Mouse (Mus musculus): ENCODE measurements around the gene Ceacam2.
"Not testable (repeated sequence)": the region's sequence is repeated elsewhere in the genome, so short reads cannot be mapped to it uniquely, and the experiment has no call there.

Gene Ceacam2

DNA sequence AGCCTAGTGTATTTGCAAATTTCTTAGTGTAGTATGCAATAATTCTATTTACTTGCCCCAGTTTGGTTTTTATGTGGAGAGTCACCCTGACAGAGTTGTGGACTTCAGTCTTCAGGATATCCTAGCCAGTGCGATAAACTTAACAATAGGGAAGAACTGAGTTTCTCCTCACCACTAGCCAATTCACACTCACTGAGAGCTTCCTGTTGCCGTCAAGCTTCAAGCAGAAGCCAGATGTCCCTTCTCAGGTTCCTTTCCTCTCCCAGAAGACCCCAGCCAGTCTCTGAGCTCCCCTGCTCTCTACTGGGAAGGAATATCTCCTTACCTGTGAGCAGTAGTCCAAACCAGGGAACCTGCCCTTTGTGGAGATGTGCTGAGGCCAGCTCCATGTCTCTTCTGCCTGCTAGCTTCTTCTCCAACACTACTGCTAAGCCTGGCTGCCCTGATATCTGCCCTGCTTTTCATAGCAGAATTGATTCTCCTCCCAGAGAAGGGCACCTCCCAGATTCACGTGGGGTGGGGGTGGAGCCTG, at the start of gene Ceacam2:
Gene Ceacam2 (minus strand): TSS at position 482 of the 532 bp plus-strand sequence.
- not testable (repeated sequence) for DNase-seq

DNA sequence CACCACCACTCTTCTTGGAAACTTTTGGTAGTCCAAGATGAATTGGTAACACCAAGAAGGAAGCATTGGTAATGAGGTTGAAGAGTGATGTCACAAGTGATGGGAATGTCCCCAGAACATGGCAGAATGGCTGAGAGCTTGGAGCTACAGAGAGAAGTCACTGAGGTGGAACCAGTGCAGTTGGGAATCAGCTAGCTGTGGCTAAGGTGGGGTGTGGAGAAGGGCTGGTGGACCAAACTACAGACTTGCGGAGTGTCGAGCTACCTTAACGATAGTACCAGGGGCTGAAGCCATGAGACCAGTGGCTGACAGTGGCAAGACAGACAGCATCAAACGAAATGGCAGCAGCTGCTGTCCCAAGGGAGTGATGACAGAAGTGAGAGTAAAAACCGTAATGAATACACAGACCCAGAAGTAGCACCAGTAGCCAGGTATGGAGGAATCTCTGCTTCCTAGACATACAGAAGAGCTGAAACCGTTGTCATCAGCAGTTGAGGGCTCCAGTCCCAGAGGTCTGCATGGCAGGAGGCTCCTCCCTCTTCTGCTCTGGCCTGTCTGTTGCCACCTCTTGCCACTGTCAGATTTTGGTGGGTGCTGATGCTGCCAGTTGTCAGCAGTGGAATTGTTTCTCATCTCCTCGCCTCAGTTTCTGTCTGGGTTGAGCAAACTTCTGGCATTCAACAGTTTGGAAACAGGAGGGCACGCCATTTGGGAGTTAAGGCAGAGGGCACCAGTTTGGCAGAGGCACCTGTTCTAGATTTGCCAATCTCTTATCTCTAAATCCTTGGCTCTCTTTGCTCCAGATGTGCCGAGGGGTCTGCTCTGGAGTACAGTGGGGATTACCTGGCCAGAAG, 45.9 kb upstream of the Ceacam2 start:
- DNase-seq = no peak

DNA sequence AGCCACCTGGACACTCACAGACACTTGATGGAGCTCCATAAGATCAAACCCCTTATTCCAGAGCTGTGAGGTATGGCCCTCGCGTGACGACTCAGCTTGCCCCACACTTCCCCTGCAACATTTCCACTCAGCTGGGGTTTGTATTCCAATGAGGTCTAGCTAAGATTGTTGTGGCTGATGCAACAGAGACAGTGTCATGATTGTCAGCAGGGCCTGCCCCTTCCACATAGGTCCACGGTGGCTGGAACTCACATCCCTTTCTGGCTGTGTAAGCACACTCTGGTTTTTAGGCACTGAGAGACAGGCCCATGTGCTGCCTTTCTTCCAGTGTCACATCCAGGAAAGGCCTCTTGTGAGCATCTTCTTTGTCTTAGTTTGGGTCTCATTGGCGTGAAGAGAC, 45.0 kb upstream of the Ceacam2 start:
- no peak for DNase-seq

DNA sequence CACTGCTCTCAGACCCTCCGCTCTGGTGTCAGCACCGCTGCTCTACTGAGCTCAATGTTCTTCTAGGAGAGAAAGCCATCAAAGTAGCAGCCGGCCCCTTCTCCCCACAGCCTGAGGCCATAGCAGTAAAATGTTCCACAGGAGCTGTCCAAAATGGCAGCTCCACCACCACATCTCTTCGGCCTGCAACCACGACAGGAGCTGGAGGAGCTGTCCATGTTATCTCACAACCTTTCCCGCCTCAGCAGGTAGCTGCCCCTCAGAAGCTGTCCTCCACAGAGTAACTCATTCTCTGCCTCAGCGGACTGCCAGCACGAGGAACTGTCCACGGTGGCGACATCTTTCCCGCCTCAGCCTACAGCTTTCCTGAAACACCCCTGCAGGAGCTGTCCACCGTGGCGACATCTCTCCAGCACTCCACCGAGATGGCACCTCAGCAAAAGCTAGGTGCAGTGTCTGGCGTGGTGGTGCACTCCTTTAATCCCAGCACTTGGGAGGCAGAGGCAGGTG, 42.7 kb upstream of the Ceacam2 start:
- DNase-seq = no peak

DNA sequence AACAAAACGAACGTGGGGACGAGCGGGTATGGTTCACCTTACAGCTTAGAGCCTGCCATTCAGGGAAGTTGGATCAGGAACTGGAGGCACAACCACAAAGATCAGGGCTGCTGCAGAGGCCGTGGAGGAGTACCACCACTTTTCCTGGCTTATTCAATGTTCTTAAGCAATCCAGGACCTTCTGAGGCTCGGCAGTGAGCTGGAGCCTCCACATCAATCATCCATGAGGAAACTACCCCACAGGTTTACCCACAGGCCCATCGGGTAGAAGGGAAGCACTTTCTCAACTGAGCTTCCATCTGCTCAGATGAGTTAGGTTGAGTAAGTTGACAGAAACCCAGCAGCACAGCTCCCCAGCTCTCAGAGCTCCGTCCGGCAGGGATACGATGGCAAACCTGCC, 39.8 kb upstream of the Ceacam2 start:
- no peak for DNase-seq

DNA sequence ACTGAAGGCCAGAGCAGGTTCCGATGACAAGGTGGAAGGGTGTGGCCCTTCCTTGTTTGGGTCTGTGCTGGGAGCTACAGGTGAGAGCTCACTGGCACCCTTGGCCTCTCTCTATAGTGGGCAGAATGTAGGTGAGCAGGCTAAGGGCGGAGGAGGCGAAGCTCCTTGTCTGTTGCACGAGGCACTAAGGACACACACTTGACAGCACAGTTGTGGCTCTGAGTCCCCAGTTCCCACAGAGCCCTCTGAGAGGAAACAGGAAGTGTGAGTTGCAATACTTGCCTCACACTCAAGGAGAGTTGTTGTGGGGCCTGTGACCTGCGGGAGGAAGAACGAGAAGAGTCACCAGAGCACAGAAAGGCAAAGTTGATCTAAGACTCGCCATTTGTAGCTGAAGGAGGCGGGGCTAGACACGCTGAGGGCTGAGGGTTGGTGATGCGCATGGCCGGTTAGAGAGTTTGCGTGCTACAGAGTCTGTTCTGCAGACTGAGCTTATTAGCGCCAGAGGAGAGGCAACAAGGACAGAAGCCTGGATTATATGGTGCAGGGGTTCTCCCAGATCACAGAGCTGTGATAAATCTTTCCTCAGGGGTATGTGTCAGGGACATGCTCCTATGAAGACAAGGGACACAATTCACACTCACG, 37.3 kb upstream of the Ceacam2 start:
- not testable (repeated sequence) for DNase-seq

DNA sequence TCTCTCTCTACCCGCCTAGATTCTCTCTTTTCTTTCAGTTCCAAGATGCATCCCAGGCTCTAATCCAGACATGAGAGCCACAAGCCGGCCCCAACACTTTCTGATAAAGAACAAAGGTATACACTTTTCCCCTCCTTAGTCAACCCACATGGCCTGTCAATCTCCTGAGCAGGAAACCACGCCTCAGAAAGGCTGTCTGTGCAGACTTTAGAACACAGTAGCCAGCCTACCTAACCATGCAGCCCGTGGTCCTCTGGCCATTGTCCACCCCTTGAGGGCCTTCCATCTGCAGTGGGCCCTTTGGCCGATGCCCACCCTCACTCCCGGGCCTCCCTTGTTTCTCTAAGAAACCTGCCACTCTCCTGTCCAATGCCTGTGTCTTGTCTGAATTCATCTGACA, 36.7 kb upstream of the Ceacam2 start:
- DNase-seq = not testable (repeated sequence)

DNA sequence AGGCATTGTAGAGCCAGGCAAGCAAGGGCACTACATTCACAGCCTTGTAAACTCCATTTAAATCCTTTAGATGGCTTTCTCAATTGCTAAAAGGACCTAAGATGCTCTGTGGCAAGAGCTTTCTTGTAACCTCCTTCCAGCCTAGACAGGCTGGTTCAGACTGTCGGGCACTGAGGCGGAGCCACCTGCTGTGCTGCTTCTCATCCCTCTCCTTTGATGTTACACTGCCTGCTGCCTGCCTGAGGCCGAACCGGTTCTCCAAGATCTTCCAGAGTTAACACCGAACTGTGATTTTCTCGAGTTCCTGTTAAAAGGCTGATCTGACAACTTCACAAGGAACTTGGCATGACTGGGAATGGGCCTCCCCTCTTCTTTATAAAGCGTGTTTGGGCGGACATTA, 36.2 kb upstream of the Ceacam2 start:
- no peak for DNase-seq

DNA sequence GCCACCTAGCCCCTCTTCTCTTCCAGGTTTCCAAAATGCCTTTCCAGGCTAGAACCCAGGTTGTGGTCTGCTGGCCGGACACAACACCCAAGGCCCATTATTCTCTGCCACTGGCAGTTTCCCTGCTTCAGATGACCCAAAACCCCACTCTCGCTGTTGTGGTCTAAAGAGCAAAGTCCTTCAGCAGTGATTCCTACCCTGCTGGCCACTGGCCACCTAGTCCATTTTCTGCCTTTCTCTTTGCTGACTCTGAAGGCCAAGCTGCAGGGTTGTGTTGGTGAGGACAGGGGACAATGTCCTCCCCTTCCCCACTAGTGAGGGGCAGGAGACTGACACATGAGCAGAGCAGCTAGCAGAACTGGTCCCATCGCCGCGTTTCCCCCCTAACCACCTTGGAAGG, 35.4 kb upstream of the Ceacam2 start:
- DNase-seq = no peak

DNA sequence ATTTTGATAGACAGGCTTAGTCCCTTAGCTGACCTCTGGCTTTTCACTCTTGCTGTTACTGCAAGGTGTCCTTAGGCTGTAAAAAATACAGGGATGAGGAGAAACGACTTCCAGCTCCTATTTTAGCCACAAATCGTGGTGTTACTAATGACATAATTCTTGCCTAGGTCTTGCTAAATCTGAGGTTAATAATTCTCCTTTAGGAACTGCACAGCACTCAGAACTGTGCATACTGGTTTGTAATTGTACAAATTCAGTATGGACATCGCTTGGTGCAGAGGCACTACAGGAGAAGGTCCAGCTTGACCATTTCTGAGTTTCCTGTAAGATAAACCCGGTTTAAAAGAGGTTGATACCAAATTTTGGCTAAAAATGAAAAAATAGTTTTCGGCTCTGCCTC, 34.1 kb upstream of the Ceacam2 start:
- DNase-seq = not testable (repeated sequence)

DNA sequence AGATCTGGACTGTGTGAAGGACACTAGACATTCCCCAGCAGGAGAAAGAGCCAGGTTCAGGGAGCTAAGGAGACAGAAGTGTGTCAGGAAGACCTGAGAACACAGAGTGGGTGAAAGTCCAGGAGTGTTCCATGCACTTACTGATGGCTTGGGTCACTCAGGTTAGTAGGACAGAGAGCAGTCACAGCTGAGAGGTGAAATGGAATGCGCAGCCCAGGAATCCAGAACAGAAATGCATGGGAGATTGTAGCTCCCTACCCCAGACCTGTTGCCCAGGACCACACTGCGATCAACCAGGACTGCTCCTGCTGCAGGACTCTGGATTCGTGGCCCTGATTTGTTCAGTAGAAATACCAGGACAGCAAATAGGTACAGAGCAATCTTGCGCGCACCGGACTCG, 29.1 kb upstream of the Ceacam2 start:
- no peak for DNase-seq

DNA sequence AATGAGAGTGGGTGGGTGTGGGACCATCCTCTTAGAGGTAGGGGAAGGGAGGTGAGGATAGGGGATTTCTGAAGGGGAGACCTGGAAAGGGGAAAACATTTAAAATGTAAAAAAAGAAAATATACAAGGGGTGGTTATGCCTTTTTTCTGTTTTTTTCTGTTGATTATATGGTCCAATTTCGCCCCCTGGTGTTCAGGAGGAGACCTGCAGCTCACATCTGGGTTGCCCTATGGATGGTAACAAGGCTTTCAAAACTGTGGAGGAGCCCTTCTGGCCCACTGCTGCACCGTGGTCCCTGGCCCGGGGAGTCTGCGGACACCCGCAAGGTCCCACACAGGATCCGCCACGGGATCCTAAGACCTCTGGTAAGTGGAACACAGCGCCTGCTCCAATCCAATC, 1.8 kb upstream of the Ceacam2 start:
- DNase-seq = not testable (repeated sequence)

DNA sequence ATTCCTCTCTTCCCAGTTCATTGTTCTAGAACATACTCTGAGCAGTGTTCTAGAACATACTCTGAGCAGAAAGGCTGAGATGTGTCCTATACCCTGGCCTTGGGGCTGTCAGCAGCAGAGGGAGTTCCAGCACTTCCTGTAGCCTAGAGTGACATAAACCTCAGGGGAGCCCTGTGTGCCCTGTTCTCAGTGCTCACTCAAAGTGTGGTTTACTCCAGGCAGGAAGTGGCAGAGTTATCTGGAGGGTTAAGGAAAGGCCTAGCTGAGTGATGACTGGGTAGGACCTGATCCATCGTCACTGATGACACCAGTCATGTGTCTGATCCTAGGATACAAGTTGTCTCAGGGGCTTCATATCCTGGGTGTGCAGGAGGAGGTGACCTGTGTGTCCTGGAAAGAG, 297 bp upstream of the Ceacam2 start:
- not testable (repeated sequence) for DNase-seq

DNA sequence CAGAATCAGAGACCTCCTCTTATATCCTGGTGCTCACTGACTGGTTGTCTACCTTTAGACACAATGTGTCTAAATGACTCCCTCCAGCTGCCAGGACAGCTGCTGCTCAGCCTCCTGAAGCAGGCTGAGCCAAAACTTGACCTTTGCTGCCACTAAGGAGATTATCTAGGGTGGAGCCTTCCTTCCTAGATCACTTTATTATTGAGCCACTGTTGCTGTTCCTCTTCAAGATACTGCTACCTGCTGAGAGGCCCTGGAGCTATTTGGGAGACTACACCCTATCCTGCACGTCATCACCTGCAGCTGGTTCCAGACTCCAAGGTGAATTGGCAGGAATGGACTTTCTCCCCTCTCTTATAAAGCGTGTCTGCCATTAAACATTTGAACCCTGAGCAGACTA, 8.8 kb downstream of the Ceacam2 start:
- DNase-seq = no peak

DNA sequence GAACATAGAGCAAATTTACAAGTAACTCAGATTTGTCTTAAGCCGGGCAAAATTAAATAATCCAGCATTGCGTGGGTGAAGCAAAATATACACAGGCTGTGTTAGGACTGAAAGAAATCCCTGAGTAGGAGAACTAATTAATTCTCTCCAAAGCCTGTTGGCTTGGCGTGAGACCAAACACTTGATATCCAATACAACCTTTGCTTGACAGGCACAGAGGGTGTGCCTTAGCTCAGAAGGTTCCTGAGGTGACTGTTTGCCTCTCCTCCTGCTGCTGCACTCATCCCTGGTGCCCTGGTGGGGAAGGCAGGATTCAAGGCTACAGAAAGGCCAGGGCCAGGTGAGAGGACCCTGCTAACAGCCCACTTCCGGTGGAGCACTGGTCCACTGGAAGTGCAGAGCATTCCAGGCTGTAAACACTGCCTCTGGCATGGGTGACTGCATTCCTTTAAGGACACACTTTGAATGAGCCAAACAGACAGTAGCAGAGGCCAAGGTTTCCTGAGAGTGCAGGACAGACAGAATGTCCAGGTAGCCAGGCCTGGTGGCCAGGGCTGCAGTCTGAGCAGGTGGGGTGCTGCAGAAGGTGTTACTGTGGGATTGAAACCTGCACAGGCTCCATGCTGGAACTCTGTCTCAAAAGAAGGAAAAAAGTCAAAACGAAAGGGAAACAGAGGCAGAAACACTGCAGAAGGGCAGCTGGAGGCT, 23.4 kb downstream of the Ceacam2 start:
- DNase-seq = not testable (repeated sequence)

DNA sequence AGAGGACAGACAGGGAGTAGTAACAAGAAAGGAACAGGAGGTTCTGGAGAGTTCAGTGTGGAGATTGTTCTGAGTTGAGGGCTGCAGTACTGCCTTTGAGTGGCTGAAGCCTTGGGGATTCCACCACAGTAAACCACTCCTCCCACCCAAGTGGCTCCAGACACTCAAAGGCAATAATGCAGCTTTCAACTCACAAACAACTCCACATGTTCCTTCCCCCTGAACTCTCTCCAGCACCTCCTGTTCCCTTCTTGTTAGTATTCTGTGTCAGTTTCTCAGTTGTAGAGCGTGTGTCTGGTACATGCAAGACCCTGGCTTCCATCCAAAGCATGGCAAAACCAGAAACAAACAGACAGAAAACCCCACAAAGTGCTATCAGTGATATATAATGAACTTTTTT, 24.0 kb downstream of the Ceacam2 start:
- DNase-seq = not testable (repeated sequence)

DNA sequence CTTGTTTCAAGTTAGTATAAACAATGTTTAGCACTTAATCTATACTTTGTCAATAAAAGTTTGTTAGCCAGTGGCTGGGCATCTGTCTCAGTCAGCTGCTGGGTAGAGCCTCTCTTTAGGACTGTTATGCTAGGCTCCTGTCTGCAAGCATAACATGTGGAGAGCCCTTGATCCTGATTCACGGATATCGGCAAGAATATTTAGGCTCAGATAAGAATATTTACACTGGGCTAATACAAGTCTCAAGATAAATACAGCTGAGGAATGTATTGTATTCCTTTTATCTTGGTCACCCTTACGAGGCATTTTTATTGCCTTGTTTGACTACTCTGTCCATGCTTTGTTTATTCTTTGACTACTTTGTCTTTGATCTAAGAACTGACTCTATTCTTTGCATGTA, 29.7 kb downstream of the Ceacam2 start:
- no peak for DNase-seq

DNA sequence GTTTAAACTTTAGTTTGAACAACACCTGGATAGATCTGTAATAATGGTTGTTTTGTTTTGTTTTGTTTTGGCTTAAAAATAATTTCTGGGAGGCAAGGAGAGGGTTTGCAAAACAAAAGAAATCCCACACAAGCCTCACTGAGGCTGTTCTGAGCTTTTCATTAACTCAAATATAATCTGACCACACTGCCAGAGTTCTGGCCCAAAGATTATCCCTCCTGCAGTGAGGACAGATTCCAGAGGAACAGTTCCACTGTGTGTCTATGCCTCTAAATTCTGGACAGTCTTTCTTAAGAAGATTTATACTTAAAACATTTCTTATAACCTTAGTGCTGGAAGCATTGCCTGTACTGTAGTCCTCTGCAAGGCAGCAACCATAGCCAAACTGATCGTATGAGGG, 45.0 kb downstream of the Ceacam2 start:
- no peak for DNase-seq

DNA sequence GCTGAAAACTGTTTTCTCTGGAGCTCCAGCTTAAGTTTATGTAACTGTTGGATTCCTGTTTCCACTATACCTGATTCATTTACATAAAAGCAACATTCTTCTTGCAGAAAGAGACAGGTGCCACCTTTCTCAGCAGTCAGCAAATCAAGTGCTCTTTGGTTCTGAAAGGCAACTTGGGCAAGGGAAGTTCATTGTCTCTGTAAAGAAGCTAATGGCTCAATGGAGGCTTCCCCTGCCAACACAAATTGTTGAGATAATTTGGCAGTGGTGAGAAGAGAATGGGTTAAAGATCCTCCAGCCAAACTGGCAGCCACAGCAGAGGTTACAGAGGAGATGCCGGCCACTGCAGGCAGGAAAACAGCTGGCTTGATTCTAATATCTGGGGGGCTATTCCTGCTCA, 49.0 kb downstream of the Ceacam2 start:
- DNase-seq = not testable (repeated sequence)

DNA sequence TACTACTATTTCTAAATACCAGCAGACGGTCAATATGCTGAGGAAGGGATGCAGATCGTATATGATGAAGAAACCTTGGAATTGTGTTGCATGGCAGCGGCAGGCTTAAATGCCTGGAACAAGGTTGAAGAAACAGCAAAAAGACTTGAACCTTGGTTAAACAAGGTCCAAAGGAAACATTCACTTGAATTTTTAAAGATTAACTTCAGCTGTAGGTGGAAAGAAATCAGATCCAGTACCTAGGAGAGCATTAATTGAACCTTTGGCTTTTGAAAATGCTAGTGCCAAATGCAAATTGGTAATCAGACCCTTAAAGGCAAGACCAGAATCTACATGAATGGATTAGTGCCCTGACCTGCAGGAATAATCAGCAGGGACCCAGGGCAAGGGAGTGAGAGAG, 50.3 kb downstream of the Ceacam2 start:
- DNase-seq = not testable (repeated sequence)

DNA sequence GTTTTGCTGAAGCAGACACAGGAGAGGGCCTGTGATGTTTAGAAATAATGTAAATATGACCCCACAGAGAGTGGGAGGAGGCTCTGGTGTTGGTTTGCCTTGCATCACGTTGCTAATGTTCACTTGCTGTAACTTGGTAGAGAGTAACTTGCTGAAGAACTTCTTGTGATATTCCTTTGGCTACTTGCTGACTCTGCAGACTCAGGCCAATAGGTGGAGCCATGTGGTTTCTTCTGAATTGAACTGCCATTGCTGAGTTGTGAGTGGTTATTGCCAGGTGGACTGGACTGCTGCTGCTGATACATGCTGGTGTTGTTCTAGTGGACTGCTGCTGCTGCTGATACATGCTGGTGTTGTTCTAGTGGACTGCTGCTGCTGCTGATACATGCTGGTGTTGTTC, 53.5 kb downstream of the Ceacam2 start:
- no peak for DNase-seq

DNA sequence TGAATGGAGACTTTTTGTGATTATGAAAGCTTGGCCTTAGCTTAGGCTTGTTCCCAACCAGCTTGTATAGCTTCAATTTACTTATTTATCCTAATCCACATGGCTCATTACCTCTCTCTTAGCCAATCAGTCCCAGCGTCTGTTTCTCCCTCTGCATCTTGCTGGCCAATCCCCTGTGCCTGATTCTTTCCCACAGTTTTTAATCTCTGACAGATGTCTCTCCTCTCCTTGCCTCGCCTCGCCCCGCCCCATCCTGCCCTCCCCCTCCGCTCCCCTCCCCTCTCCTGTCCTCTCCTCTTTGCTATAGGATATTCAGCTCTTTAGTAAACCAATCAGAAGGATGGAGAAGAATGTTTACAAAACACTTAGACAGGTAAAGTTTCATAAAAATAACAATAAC, 54.6 kb downstream of the Ceacam2 start:
- DNase-seq = no peak

DNA sequence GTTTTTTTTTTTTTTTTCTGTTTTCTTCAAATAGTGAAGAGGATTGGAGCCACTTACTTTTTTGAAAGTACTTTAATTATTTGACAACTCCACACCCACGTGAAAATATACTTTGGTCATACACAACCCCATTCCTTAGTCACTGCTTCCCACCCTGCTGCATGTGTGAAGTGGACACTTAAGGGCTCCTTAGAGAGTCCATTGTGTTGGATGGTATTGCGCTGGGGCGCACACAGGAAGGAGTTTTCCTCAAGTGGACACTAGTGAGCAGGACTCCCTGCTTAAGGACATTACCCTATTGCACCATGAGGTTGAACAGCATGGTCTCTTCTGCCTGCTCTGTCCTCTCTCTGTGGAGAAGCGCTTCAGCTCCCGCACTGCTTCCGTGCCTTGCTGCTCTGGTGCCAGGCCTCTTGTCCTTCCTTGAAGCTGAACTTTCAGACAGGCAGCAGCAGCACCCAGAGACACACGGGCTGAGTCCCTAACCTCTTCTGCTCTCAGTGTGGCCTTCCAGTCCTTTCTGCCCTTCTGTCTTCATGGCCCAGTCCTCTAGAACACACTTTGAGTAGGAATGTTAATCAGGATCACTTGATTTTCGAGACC, 56.4 kb downstream of the Ceacam2 start:
- no peak for DNase-seq

All from right cerebral cortex, postnatal 14 days (tissue).